Mouse (Mus musculus) ES-E14 (cell line): ENCODE data around the gene Il11ra1. TPM values are rescaled to one million over a fixed set of nuclear protein-coding genes. Genes with fewer than 3 reads are reported as not detected.

Experiments
- total RNA-seq: library from RNA; depleted of rRNA; stranded (reverse); fragments of 300-350 nt; gene quantifications from 2 replicates; pipeline ENCODE4 v1.2.3, GENCODE M21; 2012; rRNA removed

The Il11ra1 gene
- total RNA-seq, 1 experiment: 13.5 TPM

Other genes starting within 250 kb of the Il11ra1 start
- gene Kif24, start 235.1 kb upstream of the Il11ra1 start, total RNA-seq: 9.7 and 13.1 TPM in 2 replicates
- 11.9 and 19.8 TPM in 2 replicates for gene Nudt2, start 234.8 kb upstream of the Il11ra1 start, total RNA-seq
- 6.4 and 11.6 TPM in 2 replicates for gene AI464131, start 196.9 kb upstream of the Il11ra1 start, total RNA-seq
- gene 1110017D15Rik, start 182.7 kb upstream of the Il11ra1 start, total RNA-seq: not detected in 2 replicates
- 2.9 TPM in 2 replicates for gene Fam219a, start 130.5 kb upstream of the Il11ra1 start, total RNA-seq
- gene Dnaic1, start 130.2 kb upstream of the Il11ra1 start, total RNA-seq: 1.7 and 2.0 TPM in 2 replicates
- 4.7 and 5.8 TPM in 2 replicates for gene Enho, start 59.7 kb upstream of the Il11ra1 start, total RNA-seq
- 17.0 and 19.9 TPM in 2 replicates for gene Cntfr, start 2.9 kb upstream of the Il11ra1 start, total RNA-seq
- 56.8 and 67.7 TPM in 2 replicates for gene Rpp25l, start 13.5 kb downstream of the Il11ra1 start, total RNA-seq
- 87.0 and 90.9 TPM in 2 replicates for gene Dctn3, start 23.2 kb downstream of the Il11ra1 start, total RNA-seq
- gene Arid3c, start 31.2 kb downstream of the Il11ra1 start, total RNA-seq: 0.11 TPM in 1 of 2 replicates, not detected in the other
- gene Galt, start 55.2 kb downstream of the Il11ra1 start, total RNA-seq: 26.9 and 34.9 TPM in 2 replicates
- 198 and 230 TPM in 2 replicates for gene Sigmar1, start 56.2 kb downstream of the Il11ra1 start, total RNA-seq
- gene Ccl27a, start 74.3 kb downstream of the Il11ra1 start, total RNA-seq: 11.4 and 14.6 TPM in 2 replicates
- gene Gm21541, start 203.6 kb downstream of the Il11ra1 start, total RNA-seq: not detected in 2 replicates
- gene Gm20878, start 241.6 kb downstream of the Il11ra1 start, total RNA-seq: 1.9 TPM in 1 of 2 replicates, not detected in the other